Mouse (Mus musculus) midbrain, embryonic 11.5 days (tissue): ENCODE measurements around the gene Frmd4b. TPM values are rescaled to one million over a fixed set of nuclear protein-coding genes. Genes with fewer than 3 reads are reported as not detected.
"Not testable (repeated sequence)": the region's sequence is repeated elsewhere in the genome, so short reads cannot be mapped to it uniquely, and the experiment has no call there.

Experiments used
- ATAC-seq: fragments of 200-750 bp; cut with Nextera tagmentation; 2 replicates; pipeline ENCODE4 v1.8.0; 2017; ENCODE audit warnings: moderate TSS enrichment, moderate library complexity; ENCODE audit not compliant: low FRiP score
- DNase-seq: peaks from one replicate; pipeline ENCODE4 v3.0.0; 2015; ENCODE audit warnings: low spot score; ENCODE audit errors: missing footprints
- H3K27ac ChIP-seq: fragments of 300-500 bp; sonication (generic); 2 replicates; pipeline ENCODE4 v1.5.1; 2014; ENCODE audit warnings: low read depth, low read length
- H3K27me3 ChIP-seq: fragments of 300-500 bp; sonication (generic); 2 replicates; pipeline ENCODE4 v1.6.1; 2014; ENCODE audit warnings: mild to moderate bottlenecking, low read length, moderate library complexity, mixed read lengths; ENCODE audit not compliant: control insufficient read depth, insufficient read depth
- H3K36me3 ChIP-seq: fragments of 300-500 bp; sonication (generic); 2 replicates; pipeline ENCODE4 v1.6.1; 2014; ENCODE audit warnings: mild to moderate bottlenecking, low read length, moderate library complexity, mixed read lengths; ENCODE audit not compliant: control insufficient read depth, insufficient read depth
- H3K4me1 ChIP-seq: fragments of 300-500 bp; sonication (generic); 2 replicates; pipeline ENCODE4 v1.6.1; 2014; ENCODE audit warnings: low read length; ENCODE audit not compliant: control insufficient read depth, insufficient read depth
- H3K4me2 ChIP-seq: fragments of 300-500 bp; sonication (generic); 2 replicates; pipeline ENCODE4 v1.6.1; 2014; ENCODE audit warnings: mild to moderate bottlenecking, moderate library complexity
- H3K4me3 ChIP-seq: fragments of 300-500 bp; sonication (generic); 2 replicates; pipeline ENCODE4 v1.5.1; 2014; ENCODE audit warnings: low read depth, low read length
- H3K9ac ChIP-seq: fragments of 300-500 bp; sonication (generic); 2 replicates; pipeline ENCODE4 v1.6.1; 2014; ENCODE audit warnings: low read length
- H3K9me3 ChIP-seq: fragments of 300-500 bp; sonication (generic); 2 replicates; pipeline ENCODE4 v1.6.1; 2016; ENCODE audit warnings: low read length; ENCODE audit not compliant: control insufficient read depth
- WGBS: fragments of 180-500 bp; shearing (Covaris S2); extraction: QIAGEN DNeasy Blood & Tissue Kit; methylation state at CpG from one replicate; pipeline ENCODE4 v1.1.7; 2014; 5-methylcytosine and 5-hydroxymethylcytosine counted together
- polyA plus RNA-seq: library from polyadenylated mRNA; unstranded; fragments of >200 nt; fragmentation: Nextera tagmentation; extraction: Ambion mirVana; gene quantifications from 2 replicates; pipeline ENCODE4 v1.2.1, GENCODE M21; 2014

Frmd4b gene
- polyA plus RNA-seq, 1 experiment from 2014 or later: 31.9 TPM

- H3K4me2 ChIP-seq: no peak overlapping the region
- no peaks in the 10 kb centered on the region for H3K27me3 ChIP-seq
- 60% methylated on average over 2 of the region's 2 CpGs for WGBS
Measured at GRCm38 (mm10) chr6:97272349-97272748, 345.0 kb downstream of the Frmd4b start.

GRCm38 (mm10) chr6:97269596-97269995 lies 347.7 kb downstream of the Frmd4b start:
- H3K27ac ChIP-seq: no peak overlapping the region
- H3K4me3 ChIP-seq: no peak overlapping the region
- H3K4me1 ChIP-seq: no peaks in the 10 kb centered on the region
- H3K36me3 ChIP-seq: no peaks in the 10 kb centered on the region
- no peaks in the 10 kb centered on the region for H3K9me3 ChIP-seq
- WGBS: 80% methylated on average over 11 of the region's 11 CpGs
- H3K4me2 ChIP-seq: no peak overlapping the region
- DNase-seq (no peak), ATAC-seq (no peak)
- H3K9ac ChIP-seq: no peak overlapping the region
- no peaks in the 10 kb centered on the region for H3K27me3 ChIP-seq

More at GRCm38 (mm10) chr6:97272349-97272748, 345.0 kb downstream of the Frmd4b start:
- no peaks in the 10 kb centered on the region for H3K9me3 ChIP-seq
- no peak overlapping the region for H3K27ac ChIP-seq
- no peaks in the 10 kb centered on the region for H3K36me3 ChIP-seq
- H3K4me1 ChIP-seq: no peaks in the 10 kb centered on the region
- no peak overlapping the region for H3K4me3 ChIP-seq
- no peak overlapping the region for H3K9ac ChIP-seq
- DNase-seq: no peak
- ATAC-seq: no peak

GRCm38 (mm10) chr6:97267132-97267531 lies 350.2 kb downstream of the Frmd4b start:
- H3K4me2 ChIP-seq: no peak overlapping the region
- H3K4me1 ChIP-seq: no peaks in the 10 kb centered on the region
- no peaks in the 10 kb centered on the region for H3K27me3 ChIP-seq
- WGBS: 96% methylated on average over 2 of the region's 2 CpGs
- H3K9me3 ChIP-seq: no peaks in the 10 kb centered on the region
- H3K27ac ChIP-seq: no peak overlapping the region
- no peaks in the 10 kb centered on the region for H3K36me3 ChIP-seq
- H3K9ac ChIP-seq: no peak overlapping the region
- ATAC-seq (no peak), DNase-seq (peak; percentile 17)
- no peak overlapping the region for H3K4me3 ChIP-seq

- WGBS: 85% methylated on average over 4 of the region's 4 CpGs
- H3K36me3 ChIP-seq: no peaks in the 10 kb centered on the region
Measured at GRCm38 (mm10) chr6:97266661-97267060, 350.7 kb downstream of the Frmd4b start.

GRCm38 (mm10) chr6:97265705-97266104 lies 351.6 kb downstream of the Frmd4b start:
- ATAC-seq (no peak), DNase-seq (peak; percentile 53)
- Histone ChIP-seq H3K36me3 (no peaks in the 10 kb centered on the region), H3K4me1 (no peaks in the 10 kb centered on the region), H3K4me3 (no peak overlapping the region), H3K27me3 (no peaks in the 10 kb centered on the region), H3K27ac (no peak overlapping the region), H3K4me2 (no peak overlapping the region), H3K9ac (no peak overlapping the region), H3K9me3 (no peaks in the 10 kb centered on the region)
- 84% methylated on average over 3 of the region's 3 CpGs for WGBS

More at GRCm38 (mm10) chr6:97266661-97267060, 350.7 kb downstream of the Frmd4b start:
- H3K9me3 ChIP-seq: no peaks in the 10 kb centered on the region
- ATAC-seq (no peak), DNase-seq (no peak)
- no peaks in the 10 kb centered on the region for H3K4me1 ChIP-seq
- no peak overlapping the region for H3K27ac ChIP-seq
- H3K4me3 ChIP-seq: no peak overlapping the region
- no peak overlapping the region for H3K4me2 ChIP-seq
- no peaks in the 10 kb centered on the region for H3K27me3 ChIP-seq
- H3K9ac ChIP-seq: no peak overlapping the region

- WGBS: 85% methylated on average over 8 of the region's 8 CpGs
- Histone ChIP-seq H3K27ac (no peak overlapping the region), H3K4me3 (no peak overlapping the region), H3K36me3 (no peaks in the 10 kb centered on the region), H3K9ac (no peak overlapping the region), H3K4me1 (no peaks in the 10 kb centered on the region), H3K27me3 (no peaks in the 10 kb centered on the region), H3K9me3 (no peaks in the 10 kb centered on the region), H3K4me2 (no peak overlapping the region)
- ATAC-seq: no peak
- DNase-seq: peak; percentile 79
Measured at GRCm38 (mm10) chr6:97265240-97265639, 352.1 kb downstream of the Frmd4b start.

GRCm38 (mm10) chr6:97263750-97264149 lies 353.6 kb downstream of the Frmd4b start:
- DNase-seq: peak; percentile 41
- H3K9me3 ChIP-seq, H3K27ac ChIP-seq, H3K9ac ChIP-seq, H3K4me1 ChIP-seq, H3K27me3 ChIP-seq, H3K4me2 ChIP-seq, H3K36me3 ChIP-seq, H3K4me3 ChIP-seq, ATAC-seq: not testable (repeated sequence)

GRCm38 (mm10) chr6:97262229-97262628 lies 355.1 kb downstream of the Frmd4b start:
- Histone ChIP-seq H3K36me3 (no peaks in the 10 kb centered on the region), H3K4me1 (no peaks in the 10 kb centered on the region), H3K27me3 (no peaks in the 10 kb centered on the region), H3K4me3 (no peak overlapping the region), H3K9ac (no peak overlapping the region), H3K4me2 (no peak overlapping the region), H3K9me3 (no peaks in the 10 kb centered on the region), H3K27ac (no peak overlapping the region)
- ATAC-seq: no peak
- 75% methylated on average over 4 of the region's 4 CpGs for WGBS
- DNase-seq: peak; percentile 39

- H3K4me3 ChIP-seq, ATAC-seq, H3K4me2 ChIP-seq, H3K36me3 ChIP-seq, H3K27ac ChIP-seq, H3K27me3 ChIP-seq, H3K4me1 ChIP-seq, H3K9me3 ChIP-seq, DNase-seq, H3K9ac ChIP-seq: not testable (repeated sequence)
- WGBS: 95% methylated on average over 2 of the region's 2 CpGs
Measured at GRCm38 (mm10) chr6:97259926-97260325, 357.4 kb downstream of the Frmd4b start.

- DNase-seq (peak; percentile 6), ATAC-seq (no peak)
- Histone ChIP-seq H3K4me1 (no peaks in the 10 kb centered on the region), H3K4me2 (no peak overlapping the region), H3K27me3 (no peaks in the 10 kb centered on the region), H3K4me3 (no peak overlapping the region), H3K9ac (no peak overlapping the region), H3K9me3 (no peaks in the 10 kb centered on the region), H3K36me3 (no peaks in the 10 kb centered on the region), H3K27ac (no peak overlapping the region)
- 88% methylated on average over 1 of the region's 1 CpGs for WGBS
Measured at GRCm38 (mm10) chr6:97258489-97258888, 358.9 kb downstream of the Frmd4b start.
